Mouse (Mus musculus) midbrain, embryonic 10.5 days (tissue): ENCODE data around the gene Midn. TPM values are rescaled to one million over a fixed set of nuclear protein-coding genes. Genes with fewer than 3 reads are reported as not detected.
"Not testable (repeated sequence)": the region's sequence is repeated elsewhere in the genome, so short reads cannot be mapped to it uniquely, and the experiment has no call there.

ENCODE experiments used
- DNase-seq: peaks from one replicate; pipeline ENCODE4 v3.0.0-alpha.2; 2017; ENCODE audit warnings: low spot score
- H3K27ac ChIP-seq: fragments of 300-500 bp; sonication (generic); replicated peaks from 2 replicates; pipeline ENCODE4 v1.5.1; 2016; ENCODE audit warnings: mild to moderate bottlenecking
- H3K27me3 ChIP-seq: fragments of 300-500 bp; sonication (generic); 2 replicates; pipeline ENCODE4 v1.6.1; 2016; ENCODE audit warnings: low read depth, mild to moderate bottlenecking; ENCODE audit not compliant: poor library complexity, severe bottlenecking
- H3K36me3 ChIP-seq: fragments of 300-500 bp; sonication (generic); 2 replicates; pipeline ENCODE4 v1.6.1; 2016; ENCODE audit warnings: mild to moderate bottlenecking, moderate library complexity
- H3K4me1 ChIP-seq: fragments of 300-500 bp; sonication (generic); 2 replicates; pipeline ENCODE4 v1.6.1; 2016
- H3K4me3 ChIP-seq: fragments of 300-500 bp; sonication (generic); 2 replicates; pipeline ENCODE4 v1.5.1; 2016; ENCODE audit warnings: mild to moderate bottlenecking, moderate library complexity
- H3K9me3 ChIP-seq: fragments of 300-500 bp; sonication (generic); replicated peaks from 2 replicates; pipeline ENCODE4 v1.6.1; 2016; ENCODE audit warnings: mild to moderate bottlenecking
- WGBS: fragments of 180-500 bp; shearing (Covaris S2); methylation state at CpG from one replicate; pipeline ENCODE4 v1.1.7; 2016; 5-methylcytosine and 5-hydroxymethylcytosine counted together
- polyA plus RNA-seq: library from polyadenylated mRNA; unstranded; fragments of >200 nt; fragmentation: Nextera tagmentation; extraction: Ambion mirVana; gene quantifications from 2 replicates; pipeline ENCODE4 v1.2.1, GENCODE M21; 2016

Midn gene
- polyA plus RNA-seq, 1 experiment from 2014 or later, result 17.8 TPM

DNA sequence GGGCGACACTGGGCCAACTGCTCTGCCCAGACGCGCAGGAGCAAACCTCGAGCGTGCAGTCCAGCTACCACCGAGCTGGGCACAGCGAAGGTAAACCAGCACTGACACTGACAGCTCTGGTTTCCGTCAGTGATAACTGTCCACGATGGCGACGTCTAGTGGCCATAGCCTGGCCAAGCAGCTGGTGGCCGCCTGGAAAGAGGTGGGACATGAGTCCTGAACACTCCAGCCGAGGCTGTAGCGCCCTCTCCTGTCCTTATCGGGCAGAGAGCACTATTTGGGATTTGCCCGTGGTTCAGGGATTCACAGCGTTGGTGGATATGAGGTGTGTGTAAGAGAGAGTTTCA is 16.9 kb downstream of the Midn start:
- peaks cover 89% of the 10 kb centered on the region for H3K4me1 ChIP-seq
- peak; percentile 95 for DNase-seq
- H3K36me3 ChIP-seq, result peaks cover 11% of the 10 kb centered on the region
- H3K27me3 ChIP-seq, result peaks cover 9% of the 10 kb centered on the region
- peak overlapping the region; percentile 53 for H3K4me3 ChIP-seq
- under 1% methylated on average over 17 of the region's 17 CpGs for WGBS
- H3K27ac ChIP-seq, result peak overlapping the region; percentile 78
- no peaks in the 10 kb centered on the region for H3K9me3 ChIP-seq

DNA sequence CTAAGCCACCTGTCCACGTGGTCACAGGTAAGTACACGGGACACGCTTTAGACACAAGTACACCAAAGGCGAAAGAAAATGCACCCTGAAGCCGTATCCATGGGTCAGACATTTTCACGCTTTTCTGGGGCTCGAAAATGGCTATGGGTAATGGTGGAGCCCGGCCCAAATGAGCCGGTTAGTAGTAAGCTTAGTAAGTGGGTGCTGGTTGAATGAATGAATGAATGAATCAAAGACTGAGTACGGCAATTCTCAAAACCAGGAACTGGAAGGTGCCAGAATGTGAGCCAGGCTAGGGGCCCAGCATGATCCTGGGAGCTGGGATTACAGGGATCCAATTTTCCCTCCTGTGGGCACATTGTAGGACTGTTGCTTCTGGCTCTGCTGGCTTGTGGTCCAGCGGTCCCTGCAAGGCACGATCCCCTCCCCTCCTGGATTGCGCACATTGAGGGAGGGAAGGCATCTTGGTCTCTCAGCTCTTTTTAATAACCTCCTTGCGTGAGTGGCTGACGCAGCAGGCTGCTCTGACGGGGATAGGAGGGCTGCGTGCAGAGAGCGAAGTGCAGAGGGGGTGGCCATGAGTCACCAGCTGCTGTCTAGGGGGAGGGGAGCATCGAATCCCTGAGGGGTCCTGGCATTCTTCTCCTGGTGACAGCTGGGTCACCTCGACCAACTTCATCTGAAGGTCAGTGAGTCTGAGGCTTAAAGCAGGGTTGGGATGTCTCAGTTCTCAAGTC is 17.5 kb downstream of the Midn start, which contains the start of gene Cirbp:
TSS of gene Cirbp (plus strand) at position 594 of the 737 bp plus-strand sequence.
- peaks cover 9% of the 10 kb centered on the region for H3K27me3 ChIP-seq
- H3K27ac ChIP-seq, result peak within 1 kb of the TSS; percentile 99
- peak; percentile 48 for DNase-seq
- peaks cover 17% of the 10 kb centered on the region for H3K36me3 ChIP-seq
- WGBS, result 19% methylated on average over 20 of the region's 20 CpGs
- H3K4me1 ChIP-seq, result peaks cover 89% of the 10 kb centered on the region
- H3K9me3 ChIP-seq, result no peaks in the 10 kb centered on the region
- peak within 1 kb of the TSS; percentile 77 for H3K4me3 ChIP-seq

DNA sequence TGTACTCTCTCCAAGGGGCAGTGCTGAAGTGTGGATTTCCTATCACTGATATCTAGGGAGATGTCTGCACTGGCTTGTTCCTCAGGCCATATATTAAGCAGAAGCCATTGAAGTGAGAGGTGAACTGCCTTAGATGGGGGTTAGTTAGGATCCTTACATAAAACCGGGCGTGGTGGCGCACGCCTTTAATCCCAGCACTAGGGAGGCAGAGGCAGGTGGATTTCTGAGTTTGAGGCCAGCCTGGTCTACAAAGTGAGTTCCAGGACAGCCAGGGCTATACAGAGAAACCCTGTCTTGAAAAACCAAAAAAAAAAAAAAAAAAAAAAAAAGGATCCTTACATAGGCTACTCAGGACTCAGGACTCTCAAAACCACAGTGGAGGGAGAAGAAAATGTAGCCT is 18.1 kb downstream of the Midn start:
- 92% methylated on average over 4 of the region's 4 CpGs for WGBS
- H3K9me3 ChIP-seq, H3K27me3 ChIP-seq, DNase-seq: not testable (repeated sequence)
- H3K4me1 ChIP-seq, result peaks cover 86% of the 10 kb centered on the region
- H3K27ac ChIP-seq, result peak overlapping the region; percentile 99
- H3K4me3 ChIP-seq, result peak overlapping the region; percentile 53
- H3K36me3 ChIP-seq, result peaks cover 23% of the 10 kb centered on the region

DNA sequence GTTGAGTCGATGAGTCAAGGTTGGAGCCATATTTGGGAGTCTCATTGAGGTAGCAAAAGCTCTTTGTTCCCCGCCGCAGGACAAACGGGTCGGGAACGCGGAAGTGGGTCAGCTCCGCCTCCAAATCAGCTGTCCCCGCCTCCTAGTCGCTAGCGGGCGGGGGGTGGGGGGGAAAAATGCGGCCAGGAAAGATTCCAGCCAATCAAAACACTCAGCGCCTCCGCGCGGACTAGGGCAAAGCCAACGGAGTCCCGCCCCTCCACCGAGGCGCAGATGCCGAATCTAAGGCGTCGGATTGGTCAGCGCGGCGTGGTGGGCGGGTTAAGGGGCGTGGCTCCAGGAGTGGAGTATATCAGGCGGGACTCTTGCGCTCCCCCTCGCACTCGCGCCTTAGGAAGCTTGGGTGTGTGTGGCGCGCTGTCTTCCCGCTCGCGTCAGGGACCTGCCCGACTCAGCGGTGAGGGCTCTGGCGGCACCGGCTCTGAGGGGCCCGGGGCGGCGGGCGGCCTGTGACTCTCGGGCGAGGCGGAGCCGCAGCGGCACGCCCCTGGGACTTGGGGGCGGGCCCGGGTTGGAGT is 19.5 kb downstream of the Midn start:
- H3K9me3 ChIP-seq, result no peaks in the 10 kb centered on the region
- peak overlapping the region; percentile 99 for H3K27ac ChIP-seq
- H3K4me1 ChIP-seq, result peaks cover 86% of the 10 kb centered on the region
- peak; percentile 99 for DNase-seq
- H3K4me3 ChIP-seq, result peak overlapping the region; percentile 77
- H3K36me3 ChIP-seq, result peaks cover 37% of the 10 kb centered on the region
- H3K27me3 ChIP-seq, result peaks cover 9% of the 10 kb centered on the region
- under 1% methylated on average over 55 of the region's 55 CpGs for WGBS

DNA sequence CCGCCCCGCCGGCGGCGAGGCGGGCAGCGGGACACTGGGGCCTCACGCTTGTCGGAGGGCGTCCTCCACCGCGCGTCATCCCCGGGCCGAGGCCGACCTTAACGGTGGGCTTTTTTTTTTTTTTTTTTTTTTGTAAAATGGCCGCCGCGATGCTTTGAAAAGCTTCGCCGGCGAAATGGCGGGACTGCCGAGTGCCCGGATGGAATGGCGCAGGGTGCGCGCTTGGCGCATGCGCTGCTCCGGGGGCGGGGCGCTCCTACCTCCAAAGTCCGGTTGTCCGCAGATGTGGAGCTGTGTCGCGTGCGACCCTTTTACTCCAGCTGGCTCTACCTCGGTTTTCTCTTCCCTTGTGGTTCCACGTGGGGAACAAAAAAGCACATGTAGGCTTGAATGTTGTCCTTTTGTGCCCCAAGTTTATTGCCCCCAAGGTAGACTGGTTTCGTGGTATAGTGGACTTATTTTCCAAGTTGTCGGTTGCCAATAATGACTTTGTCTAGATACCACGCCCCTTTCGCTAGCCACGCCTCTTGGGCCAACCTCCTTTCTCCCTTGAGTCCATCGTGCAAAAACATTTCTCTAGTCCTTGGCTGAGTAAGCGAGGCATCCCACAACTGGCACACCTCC is 20.1 kb downstream of the Midn start:
- Histone ChIP-seq H3K36me3 (peaks cover 39% of the 10 kb centered on the region), H3K9me3 (no peaks in the 10 kb centered on the region), H3K4me3 (peak overlapping the region; percentile 77), H3K27ac (peak overlapping the region; percentile 99), H3K27me3 (peaks cover 9% of the 10 kb centered on the region), H3K4me1 (peaks cover 84% of the 10 kb centered on the region)
- DNase-seq, result peak; percentile 94
- WGBS, result under 1% methylated on average over 45 of the region's 48 CpGs

DNA sequence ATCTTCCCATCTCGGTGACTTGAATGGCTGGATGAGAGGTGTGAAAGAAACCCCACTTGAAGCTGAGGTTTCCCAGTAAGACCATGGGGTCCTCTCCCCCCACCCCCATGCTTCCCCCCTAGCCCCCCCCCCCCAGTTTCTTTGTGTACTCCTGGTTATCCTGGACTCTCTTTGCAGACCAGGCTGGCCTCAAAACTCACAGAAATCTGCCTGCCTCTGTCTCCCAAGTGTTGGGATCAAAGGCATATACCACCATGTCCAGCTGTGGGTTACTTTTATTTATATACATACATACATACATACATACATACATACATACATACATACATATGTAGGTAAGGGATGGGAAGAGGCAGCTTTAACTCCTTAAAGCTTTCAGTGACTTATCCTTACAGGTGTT is 21.0 kb downstream of the Midn start:
- Histone ChIP-seq H3K27me3 (peaks cover 4% of the 10 kb centered on the region), H3K4me3 (peak overlapping the region; percentile 77), H3K27ac (peak overlapping the region; percentile 99), H3K36me3 (peaks cover 39% of the 10 kb centered on the region), H3K4me1 (peaks cover 84% of the 10 kb centered on the region), H3K9me3 (no peaks in the 10 kb centered on the region)
- no peak for DNase-seq
- WGBS, result 58% methylated on average over 1 of the region's 1 CpGs

DNA sequence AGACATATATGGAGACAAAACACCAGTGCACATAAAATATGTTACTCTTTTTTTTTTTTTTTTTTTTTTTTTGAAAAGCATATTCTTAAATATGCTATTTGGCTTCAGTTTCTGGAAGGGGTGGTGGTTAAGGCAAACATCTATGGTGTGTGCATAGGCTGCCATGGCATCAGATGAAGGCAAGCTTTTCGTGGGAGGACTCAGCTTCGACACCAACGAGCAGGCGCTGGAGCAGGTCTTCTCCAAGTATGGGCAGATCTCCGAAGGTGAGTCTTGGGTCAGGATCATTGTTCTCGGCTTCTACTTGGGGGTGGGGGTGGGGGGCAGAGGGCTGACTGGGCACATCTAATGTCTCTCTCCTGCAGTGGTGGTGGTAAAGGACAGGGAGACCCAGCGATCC is 21.6 kb downstream of the Midn start:
- DNase-seq, result no peak
- no peaks in the 10 kb centered on the region for H3K9me3 ChIP-seq
- H3K27ac ChIP-seq, result no peak overlapping the region
- peaks cover 83% of the 10 kb centered on the region for H3K4me1 ChIP-seq
- peaks cover 39% of the 10 kb centered on the region for H3K36me3 ChIP-seq
- 95% methylated on average over 7 of the region's 7 CpGs for WGBS
- no peaks in the 10 kb centered on the region for H3K27me3 ChIP-seq
- peak overlapping the region; percentile 77; the same call in 1 of the 2 replicates for H3K4me3 ChIP-seq

DNA sequence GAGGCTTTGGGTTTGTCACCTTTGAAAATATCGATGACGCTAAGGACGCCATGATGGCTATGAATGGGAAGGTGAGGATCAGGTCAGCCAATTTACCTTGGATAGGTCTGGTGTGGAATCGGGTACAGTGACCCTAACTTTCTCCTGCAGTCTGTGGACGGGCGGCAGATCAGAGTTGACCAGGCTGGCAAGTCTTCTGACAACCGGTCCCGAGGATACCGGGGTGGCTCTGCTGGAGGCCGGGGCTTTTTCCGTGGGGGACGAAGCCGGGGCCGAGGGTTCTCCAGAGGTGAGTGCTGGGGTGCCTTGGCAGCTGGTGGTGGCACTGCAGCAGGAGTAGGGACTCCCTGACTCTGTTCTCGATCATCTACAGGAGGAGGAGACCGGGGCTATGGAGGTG is 22.0 kb downstream of the Midn start:
- Histone ChIP-seq H3K4me3 (peak overlapping the region; percentile 9; the same call in 1 of the 2 replicates), H3K4me1 (peaks cover 83% of the 10 kb centered on the region)

DNA sequence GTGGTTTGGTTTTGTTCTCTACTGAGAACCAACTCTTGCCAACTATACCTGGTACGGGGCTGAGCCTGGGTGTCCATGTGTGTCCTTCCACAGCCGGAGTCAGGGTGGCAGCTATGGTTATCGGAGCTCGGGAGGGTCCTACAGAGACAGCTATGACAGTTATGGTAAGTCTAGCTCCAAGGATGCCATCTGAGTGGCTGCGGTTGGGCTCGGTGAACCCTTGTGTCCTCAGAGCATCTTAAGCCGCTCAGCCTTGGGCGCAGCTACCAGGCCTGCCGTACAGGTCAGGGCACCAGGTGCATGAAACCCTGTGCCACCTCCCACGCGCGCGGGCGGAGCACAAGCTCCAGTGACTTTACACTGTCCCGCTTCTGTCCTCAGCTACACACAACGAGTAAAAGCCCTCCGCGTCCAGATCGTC is 22.5 kb downstream of the Midn start:
- no peaks in the 10 kb centered on the region for H3K9me3 ChIP-seq

More for the DNA sequence above, 22.0 kb downstream of the Midn start:
- Histone ChIP-seq H3K9me3 (no peaks in the 10 kb centered on the region), H3K27me3 (no peaks in the 10 kb centered on the region), H3K36me3 (peaks cover 43% of the 10 kb centered on the region), H3K27ac (no peak overlapping the region)
- no peak for DNase-seq
- WGBS, result 93% methylated on average over 16 of the region's 16 CpGs

DNA sequence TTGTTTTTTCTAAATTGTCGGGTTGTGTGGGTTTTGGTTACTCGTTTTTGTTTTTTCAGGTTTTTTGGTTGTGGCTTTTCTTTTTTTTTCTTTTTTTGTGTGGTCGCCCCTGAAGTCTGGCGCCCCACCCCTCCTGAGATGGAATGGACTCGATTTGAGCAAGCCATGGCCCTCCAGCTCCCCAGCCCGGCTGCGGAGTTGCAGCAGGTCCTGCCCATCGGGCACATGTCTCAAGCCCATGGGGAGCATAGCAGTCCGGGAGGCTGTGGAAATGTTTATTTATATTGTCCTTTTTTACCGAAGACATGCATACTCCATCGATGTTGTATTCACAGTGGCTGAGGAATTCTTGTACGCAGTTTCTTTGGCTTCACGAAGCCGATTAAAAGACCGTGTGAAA is 23.2 kb downstream of the Midn start:
- H3K4me1 ChIP-seq, result peaks cover 84% of the 10 kb centered on the region
- peak overlapping the region; percentile 84; the same call in 1 of the 2 replicates for H3K27ac ChIP-seq
- H3K4me3 ChIP-seq, result peak overlapping the region; percentile 59; the same call in 1 of the 2 replicates
- H3K36me3 ChIP-seq, result peaks cover 43% of the 10 kb centered on the region
- DNase-seq, result no peak
- 90% methylated on average over 15 of the region's 15 CpGs for whole genome bisulfite sequencing
- H3K27me3 ChIP-seq, result peaks cover 1% of the 10 kb centered on the region; the same call in 1 of the 2 replicates
- no peaks in the 10 kb centered on the region for H3K9me3 ChIP-seq

More for the DNA sequence above, 22.5 kb downstream of the Midn start:
- Histone ChIP-seq H3K4me3 (peak overlapping the region; percentile 9; the same call in 1 of the 2 replicates), H3K36me3 (peaks cover 43% of the 10 kb centered on the region), H3K27ac (no peak overlapping the region), H3K27me3 (no peaks in the 10 kb centered on the region), H3K4me1 (peaks cover 82% of the 10 kb centered on the region)
- 97% methylated on average over 19 of the region's 19 CpGs for WGBS
- DNase-seq, result no peak

DNA sequence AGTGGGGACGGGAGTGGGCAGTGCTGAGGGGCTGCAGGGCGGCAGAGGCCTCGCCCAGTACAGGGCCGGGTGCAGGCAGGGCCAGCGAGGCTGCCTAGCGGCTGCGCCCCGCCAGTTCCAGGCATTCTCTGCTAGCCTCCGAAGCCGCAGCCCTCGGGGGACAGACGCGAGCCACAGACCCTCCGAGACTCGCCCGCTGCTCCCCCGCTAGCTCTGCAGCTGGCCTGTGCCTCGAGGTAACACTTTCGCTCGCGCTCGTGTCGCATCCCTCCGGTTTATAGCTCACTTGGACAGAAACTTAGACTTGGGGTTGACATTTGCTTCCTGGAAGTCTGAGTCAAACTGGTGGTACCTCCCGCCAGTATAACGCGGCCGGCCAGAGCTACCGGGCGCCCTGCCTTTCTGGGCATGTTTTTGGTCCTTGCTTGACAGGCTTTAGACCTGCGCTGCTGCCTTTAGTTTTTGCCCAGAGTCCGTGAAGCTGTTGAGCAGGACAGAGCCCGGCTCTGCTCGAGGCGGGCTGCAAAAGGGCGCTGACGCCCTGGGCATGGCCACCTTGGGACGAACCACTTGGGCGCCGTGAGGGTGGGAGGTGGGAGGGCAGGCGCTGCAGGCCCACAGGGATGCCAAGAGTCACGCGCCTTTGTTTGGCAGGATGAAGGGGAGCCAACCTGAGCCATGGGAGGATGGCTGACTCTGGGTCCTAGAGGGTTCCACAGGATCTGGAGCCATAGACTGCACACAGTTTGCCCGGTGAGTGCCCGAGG is 23.9 kb downstream of the Midn start:
- Histone ChIP-seq H3K4me3 (peak overlapping the region; percentile 59), H3K4me1 (peaks cover 84% of the 10 kb centered on the region), H3K27ac (peak overlapping the region; percentile 84), H3K27me3 (peaks cover 8% of the 10 kb centered on the region), H3K36me3 (peaks cover 43% of the 10 kb centered on the region), H3K9me3 (no peaks in the 10 kb centered on the region)
- no peak for DNase-seq
- WGBS, result 86% methylated on average over 45 of the region's 45 CpGs

DNA sequence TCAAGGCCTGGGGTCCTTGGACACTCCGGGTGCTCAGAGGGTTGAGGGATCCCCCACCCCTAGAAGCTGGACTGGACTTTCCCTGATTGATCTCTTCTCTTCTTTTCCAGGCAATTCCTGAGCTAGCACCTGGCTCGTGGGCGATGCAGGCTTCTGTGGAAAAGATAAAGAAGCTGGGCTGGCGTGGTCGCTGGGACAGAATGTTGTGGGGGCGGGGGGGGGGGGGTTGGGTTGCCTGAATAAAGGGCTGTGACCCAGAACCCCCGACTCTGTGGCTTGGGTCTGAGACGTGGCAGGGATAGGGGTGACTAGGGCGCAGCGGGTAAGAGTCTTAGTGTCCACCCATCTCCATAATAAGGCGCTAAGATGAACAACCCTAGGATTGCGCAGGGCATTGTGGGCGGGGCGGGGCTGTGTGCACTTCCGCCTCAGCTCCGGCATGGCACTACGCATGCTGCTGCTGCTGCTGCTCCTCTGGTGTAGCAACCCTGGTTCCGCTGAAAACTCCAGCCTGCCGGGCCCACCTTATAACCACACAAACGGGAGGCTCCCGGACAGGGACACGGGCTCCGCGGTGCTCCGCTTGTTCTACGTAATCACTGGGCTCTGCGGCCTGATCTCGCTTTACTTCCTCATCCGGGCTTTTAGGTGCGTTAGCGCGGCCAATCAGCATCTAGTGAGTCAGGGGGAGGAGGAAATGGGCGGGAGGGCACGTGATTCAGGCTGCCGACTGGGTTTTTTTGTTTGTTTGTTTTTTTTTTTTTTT is 24.6 kb downstream of the Midn start, which contains the start of gene 1600002K03Rik:
TSS of gene 1600002K03Rik (plus strand) at position 418 of the 766 bp plus-strand sequence.
- DNase-seq, result peak; percentile 90
- WGBS, result 9% methylated on average over 35 of the region's 35 CpGs
- no peaks in the 10 kb centered on the region for H3K9me3 ChIP-seq
- peaks cover 43% of the 10 kb centered on the region for H3K36me3 ChIP-seq
- peak within 1 kb of the TSS; percentile 84 for H3K27ac ChIP-seq
- H3K4me1 ChIP-seq, result peaks cover 85% of the 10 kb centered on the region
- H3K4me3 ChIP-seq, result peak within 1 kb of the TSS; percentile 59
- peaks cover 16% of the 10 kb centered on the region for H3K27me3 ChIP-seq
